Mouse (Mus musculus) cerebellum, adult 2 months (tissue): ENCODE results near the gene Klrd1.

ENCODE experiments used
- CTCF ChIP-seq: fragments of 200-500 bp; IDR thresholded peaks from 2 replicates; pipeline ENCODE4 v1.5.1; 2011; ENCODE audit warnings: low read depth, mild to moderate bottlenecking, control low read depth, low read length, moderate library complexity, borderline replicate concordance; ENCODE audit not compliant: insufficient read depth
- POLR2A ChIP-seq: fragments of 200-500 bp; IDR thresholded peaks from 2 replicates; pipeline ENCODE4 v1.6.1; 2011; ENCODE audit warnings: low read length, control low read depth, borderline replicate concordance; ENCODE audit not compliant: insufficient read depth

- TF ChIP-seq CTCF (no peak), POLR2A (no peak)
Measured at GRCm38 (mm10) chr6:129581896-129582295, 9.7 kb upstream of the Klrd1 start.
